Mouse (Mus musculus): ENCODE measurements around the gene AC109138.7. TPM values are rescaled to one million over a fixed set of nuclear protein-coding genes. Genes with fewer than 3 reads are reported as not detected.

Gene AC109138.7
- polyA plus RNA-seq, 1 experiment = not detected

GRCm38 (mm10) chr19:4203604-4204326 lies 10.4 kb upstream of the AC109138.7 start:
- TF ChIP-seq GATA1 (IDR thresholded peaks at IDR 0.05; ENCODE audit: low read length) = no peak

- no peak for TF ChIP-seq GATA1 (IDR thresholded peaks at IDR 0.05; ENCODE audit: low read length)
Observed at GRCm38 (mm10) chr19:4204889-4205288, 9.3 kb upstream of the AC109138.7 start.

- no peak for TF ChIP-seq GATA1 (IDR thresholded peaks at IDR 0.05; ENCODE audit: low read length)
Observed at GRCm38 (mm10) chr19:4206971-4207370, 7.2 kb upstream of the AC109138.7 start.

GRCm38 (mm10) chr19:4208563-4208962 lies 5.6 kb upstream of the AC109138.7 start:
- no peak for TF ChIP-seq GATA1 (IDR thresholded peaks at IDR 0.05; ENCODE audit: low read length)

- no peak for TF ChIP-seq GATA1 (IDR thresholded peaks at IDR 0.05; ENCODE audit: low read length)
Observed at GRCm38 (mm10) chr19:4211891-4212588, 2.1 kb upstream of the AC109138.7 start.

- TF ChIP-seq GATA1 (IDR thresholded peaks at IDR 0.05; ENCODE audit: low read length) = no peak
Observed at GRCm38 (mm10) chr19:4213524-4213974, 608 bp upstream of the AC109138.7 start.

GRCm38 (mm10) chr19:4214771-4215450 lies 754 bp downstream of the AC109138.7 start:
- TF ChIP-seq GATA1 (IDR thresholded peaks at IDR 0.05; ENCODE audit: low read length) = no peak

- no peak for TF ChIP-seq GATA1 (IDR thresholded peaks at IDR 0.05; ENCODE audit: low read length)
Observed at GRCm38 (mm10) chr19:4215451-4215840, 1.3 kb downstream of the AC109138.7 start.

GRCm38 (mm10) chr19:4216041-4216685 lies 2.0 kb downstream of the AC109138.7 start:
- TF ChIP-seq GATA1 (IDR thresholded peaks at IDR 0.05; ENCODE audit: low read length) = no peak

GRCm38 (mm10) chr19:4217140-4217539 lies 3.0 kb downstream of the AC109138.7 start:
- TF ChIP-seq GATA1 (IDR thresholded peaks at IDR 0.05; ENCODE audit: low read length) = no peak

GRCm38 (mm10) chr19:4217855-4218254 lies 3.7 kb downstream of the AC109138.7 start:
- TF ChIP-seq GATA1 (IDR thresholded peaks at IDR 0.05; ENCODE audit: low read length) = no peak

- no peak for TF ChIP-seq GATA1 (IDR thresholded peaks at IDR 0.05; ENCODE audit: low read length)
Observed at GRCm38 (mm10) chr19:4218293-4218692, 4.1 kb downstream of the AC109138.7 start.

- TF ChIP-seq GATA1 (IDR thresholded peaks at IDR 0.05; ENCODE audit: low read length) = no peak
Observed at GRCm38 (mm10) chr19:4218784-4219183, 4.6 kb downstream of the AC109138.7 start.

GRCm38 (mm10) chr19:4219943-4220342 lies 5.8 kb downstream of the AC109138.7 start:
- no peak for TF ChIP-seq GATA1 (IDR thresholded peaks at IDR 0.05; ENCODE audit: low read length)

- no peak for TF ChIP-seq GATA1 (IDR thresholded peaks at IDR 0.05; ENCODE audit: low read length)
Observed at GRCm38 (mm10) chr19:4220416-4220815, 6.3 kb downstream of the AC109138.7 start.

Measured in G1E-ER4 (cell line).